Mouse (Mus musculus): ENCODE measurements around the gene Fam217a. TPM values are rescaled to one million over a fixed set of nuclear protein-coding genes. Genes with fewer than 3 reads are reported as not detected.
A peak's percentile ranks its signal among the peaks of the same experiment; 100 is the strongest.
"Not testable (repeated sequence)": the region's sequence is repeated elsewhere in the genome, so short reads cannot be mapped to it uniquely, and the experiment has no call there.

Fam217a gene
- polyA plus RNA-seq, 1 experiment from 2014 or later = 0.73 TPM

- 93% methylated on average over 2 of the region's 2 CpGs for WGBS
- not testable (repeated sequence) for H3K4me1 ChIP-seq; H3K9me3 ChIP-seq; H3K36me3 ChIP-seq; ATAC-seq (ENCODE audit: insufficient number of reproducible peaks, insufficient read depth, low FRiP score, low TSS enrichment, low read depth); H3K4me3 ChIP-seq; H3K27me3 ChIP-seq; H3K4me2 ChIP-seq; H3K9ac ChIP-seq; H3K27ac ChIP-seq
These were observed 27.3 kb upstream of the Fam217a start for GRCm38 (mm10) chr13:34951437-34951836.

- Histone ChIP-seq H3K9me3 (no peaks in the 10 kb centered on the region), H3K4me3 (no peak overlapping the region), H3K9ac (no peak overlapping the region), H3K4me2 (no peak overlapping the region), H3K4me1 (no peaks in the 10 kb centered on the region), H3K27ac (no peak overlapping the region), H3K36me3 (no peaks in the 10 kb centered on the region), H3K27me3 (no peaks in the 10 kb centered on the region)
- no peak for ATAC-seq (ENCODE audit: insufficient number of reproducible peaks, insufficient read depth, low FRiP score, low TSS enrichment, low read depth)
These were observed 18.3 kb upstream of the Fam217a start for GRCm38 (mm10) chr13:34942370-34942769.

GRCm38 (mm10) chr13:34934931-34935644, 11.0 kb upstream of the Fam217a start:
- Histone ChIP-seq H3K4me1 (no peaks in the 10 kb centered on the region; the same call in 1 of the 2 replicates), H3K9me3 (no peaks in the 10 kb centered on the region)
- 49% methylated on average over 10 of the region's 10 CpGs for WGBS

GRCm38 (mm10) chr13:34916520-34917167, 7.5 kb downstream of the Fam217a start:
- H3K9me3 ChIP-seq = no peaks in the 10 kb centered on the region
- peak overlapping the region; percentile 22 for H3K4me3 ChIP-seq
- H3K9ac ChIP-seq = peak overlapping the region; percentile 57
- H3K36me3 ChIP-seq = no peaks in the 10 kb centered on the region
- no peak overlapping the region for H3K27ac ChIP-seq
- 42% methylated on average over 37 of the region's 37 CpGs for WGBS
- H3K27me3 ChIP-seq = no peaks in the 10 kb centered on the region
- no peak for ATAC-seq (ENCODE audit: insufficient number of reproducible peaks, insufficient read depth, low FRiP score, low TSS enrichment, low read depth)
- H3K4me1 ChIP-seq = peaks cover 5% of the 10 kb centered on the region; the same call in 1 of the 2 replicates
- H3K4me2 ChIP-seq = peak overlapping the region; percentile 55

More at GRCm38 (mm10) chr13:34934931-34935644, 11.0 kb upstream of the Fam217a start:
- Histone ChIP-seq H3K36me3 (no peaks in the 10 kb centered on the region), H3K4me3 (no peak overlapping the region), H3K27ac (no peak overlapping the region), H3K9ac (no peak overlapping the region), H3K27me3 (no peaks in the 10 kb centered on the region), H3K4me2 (no peak overlapping the region)
- ATAC-seq (ENCODE audit: insufficient number of reproducible peaks, insufficient read depth, low FRiP score, low TSS enrichment, low read depth) = no peak

- Histone ChIP-seq H3K27me3 (no peaks in the 10 kb centered on the region), H3K9ac (no peak overlapping the region), H3K36me3 (no peaks in the 10 kb centered on the region), H3K4me2 (no peak overlapping the region), H3K4me3 (no peak overlapping the region), H3K4me1 (peaks cover 5% of the 10 kb centered on the region; the same call in 1 of the 2 replicates), H3K9me3 (no peaks in the 10 kb centered on the region), H3K27ac (no peak overlapping the region)
- WGBS = 74% methylated on average over 9 of the region's 9 CpGs
- no peak for ATAC-seq (ENCODE audit: insufficient number of reproducible peaks, insufficient read depth, low FRiP score, low TSS enrichment, low read depth)
These were observed 9.5 kb downstream of the Fam217a start for GRCm38 (mm10) chr13:34914614-34915013.

- no peak overlapping the region for H3K9ac ChIP-seq
- no peaks in the 10 kb centered on the region for H3K4me1 ChIP-seq
- no peak overlapping the region for H3K4me3 ChIP-seq
- H3K36me3 ChIP-seq = peaks cover 92% of the 10 kb centered on the region
- H3K27me3 ChIP-seq = no peaks in the 10 kb centered on the region
- 93% methylated on average over 1 of the region's 1 CpGs for WGBS
- no peak overlapping the region for H3K4me2 ChIP-seq
- ATAC-seq (ENCODE audit: insufficient number of reproducible peaks, insufficient read depth, low FRiP score, low TSS enrichment, low read depth) = no peak
- H3K9me3 ChIP-seq = no peaks in the 10 kb centered on the region
- no peak overlapping the region for H3K27ac ChIP-seq
These were observed 31.2 kb downstream of the Fam217a start for GRCm38 (mm10) chr13:34892871-34893270.

GRCm38 (mm10) chr13:34876481-34876880, 47.6 kb downstream of the Fam217a start:
- H3K9ac ChIP-seq = peak overlapping the region; percentile 97
- H3K36me3 ChIP-seq = 0 out of 2 replicates have a peak, but pooled peaks cover 7% of the 10 kb centered on the region
- H3K4me1 ChIP-seq = peaks cover 20% of the 10 kb centered on the region
- H3K27me3 ChIP-seq = no peaks in the 10 kb centered on the region
- 9% methylated on average over 3 of the region's 3 CpGs for WGBS
- no peak for ATAC-seq (ENCODE audit: insufficient number of reproducible peaks, insufficient read depth, low FRiP score, low TSS enrichment, low read depth)
- no peaks in the 10 kb centered on the region for H3K9me3 ChIP-seq
- peak overlapping the region; percentile 92 for H3K4me3 ChIP-seq
- H3K27ac ChIP-seq = 0 out of 2 replicates have a peak overlapping the region, but pooled peaks have one; percentile 99
- H3K4me2 ChIP-seq = peak overlapping the region; percentile 70

- H3K27me3 ChIP-seq = no peaks in the 10 kb centered on the region
- no peaks in the 10 kb centered on the region for H3K9me3 ChIP-seq
- H3K9ac ChIP-seq = peak overlapping the region; percentile 97
- H3K36me3 ChIP-seq = 0 out of 2 replicates have a peak, but pooled peaks cover 7% of the 10 kb centered on the region
- peak overlapping the region; percentile 92 for H3K4me3 ChIP-seq
- H3K27ac ChIP-seq = peak overlapping the region; percentile 99
- peaks cover 20% of the 10 kb centered on the region for H3K4me1 ChIP-seq
- H3K4me2 ChIP-seq = peak overlapping the region; percentile 70
- under 1% methylated on average over 50 of the region's 50 CpGs for WGBS
- peak; percentile 35; the same call in 1 of the 2 replicates for ATAC-seq (ENCODE audit: insufficient number of reproducible peaks, insufficient read depth, low FRiP score, low TSS enrichment, low read depth)
These were observed 48.2 kb downstream of the Fam217a start for GRCm38 (mm10) chr13:34875741-34876445.

GRCm38 (mm10) chr13:34875166-34875710, 48.9 kb downstream of the Fam217a start, which contains the start of gene Prpf4b:
TSS of gene Prpf4b (plus strand) at chr13:34875302.
- no peaks in the 10 kb centered on the region for H3K9me3 ChIP-seq
- H3K36me3 ChIP-seq = 0 out of 2 replicates have a peak, but pooled peaks cover 7% of the 10 kb centered on the region
- peak within 1 kb of the TSS; percentile 92 for H3K4me3 ChIP-seq
- ATAC-seq (ENCODE audit: insufficient number of reproducible peaks, insufficient read depth, low FRiP score, low TSS enrichment, low read depth) = peak; percentile 80
- H3K4me1 ChIP-seq = peaks cover 20% of the 10 kb centered on the region
- WGBS = under 1% methylated on average over 40 of the region's 40 CpGs
- peak within 1 kb of the TSS; percentile 99 for H3K27ac ChIP-seq
- H3K27me3 ChIP-seq = no peaks in the 10 kb centered on the region
- peak within 1 kb of the TSS; percentile 70 for H3K4me2 ChIP-seq
- H3K9ac ChIP-seq = peak within 1 kb of the TSS; percentile 97

- Histone ChIP-seq H3K27ac (peak overlapping the region; percentile 99), H3K4me3 (peak overlapping the region; percentile 92), H3K4me2 (peak overlapping the region; percentile 70), H3K9ac (peak overlapping the region; percentile 97), H3K4me1 (peaks cover 20% of the 10 kb centered on the region)
- not testable (repeated sequence) for H3K36me3 ChIP-seq; ATAC-seq (ENCODE audit: insufficient number of reproducible peaks, insufficient read depth, low FRiP score, low TSS enrichment, low read depth); H3K27me3 ChIP-seq; H3K9me3 ChIP-seq
- 19% methylated on average over 13 of the region's 13 CpGs for WGBS
These were observed 49.4 kb downstream of the Fam217a start for GRCm38 (mm10) chr13:34874736-34875135.
